Comparison of ENCODE assay signal across 9 mouse cellular contexts in the genomic region with DNA sequence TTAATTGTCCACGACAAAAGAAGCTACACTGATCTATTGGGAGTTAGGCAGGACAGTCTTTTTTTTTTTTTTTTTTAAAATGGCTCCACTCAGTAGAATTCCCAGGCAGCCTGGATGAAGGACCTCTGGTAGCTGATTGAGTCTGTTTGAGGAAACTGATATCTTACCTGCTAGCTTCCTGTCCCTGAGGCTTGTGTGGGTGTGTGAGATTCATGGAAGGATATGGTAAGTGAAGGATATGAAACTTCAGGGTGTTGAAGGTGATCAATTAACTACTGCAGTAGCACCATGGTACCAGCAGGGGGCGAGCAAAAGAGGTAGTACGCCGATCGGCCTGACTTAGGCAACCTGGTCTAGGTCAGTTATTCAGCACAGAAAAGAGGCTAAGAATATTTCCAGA. TPM values are rescaled to one million over a fixed set of nuclear protein-coding genes. Genes with fewer than 3 reads are reported as not detected.
A peak's percentile ranks its signal among the peaks of the same experiment; 100 is the strongest.
DNase-seq lines count a peak whose midpoint lies in the region; ATAC-seq and TF ChIP-seq lines count a peak whose summit lies in the region.
"Had no signal": no experiment of that assay in that cellular context is flagged by ENCODE, and none has a peak within 500 bp of the region (broad histone marks: within the 10 kb centered on the region; RNA-seq: fewer than 3 reads in every experiment).

No protein-coding gene starts in this region.

- ATAC-seq in heart, postnatal 0 days (ENCODE audit: insufficient read depth, low read depth): peak; percentile 36; the same call in 1 of the 2 replicates

- no peak overlapping the region for H3K27ac ChIP-seq in testis, adult 2 months (ENCODE audit: control insufficient read depth, insufficient read depth, low read depth, low read length)
- H3K27ac ChIP-seq in cerebellum, adult 2 months (ENCODE audit: insufficient read depth, low read length): no peak overlapping the region
- no peak overlapping the region for H3K27ac ChIP-seq in heart, postnatal 0 days (ENCODE audit: low read depth)
- H3K27ac ChIP-seq: limb, embryonic 13.5 days had no signal

- peak; percentile 62 for DNase-seq in gastrocnemius, adult 18-20 months (ENCODE audit: low spot score)
- no peak for DNase-seq in gastrocnemius, adult 8-10 months (ENCODE audit: low spot score in 2 of 2)
- no peak for DNase-seq in testis, postnatal 14 days (ENCODE audit: low spot score)
- peak; percentile 35 to 49 for DNase-seq in cerebellum, adult 2 months
- peak; percentile 66 for DNase-seq in heart, postnatal 0 days (ENCODE audit: low spot score)
- peak; percentile 75 for DNase-seq in lung, postnatal 10 days
- DNase-seq in spleen, postnatal 10 days (ENCODE audit: low spot score in 2 of 2): peak; percentile 41 to 83

- no peak overlapping the region for H3K9ac ChIP-seq in heart, postnatal 0 days (replicated peaks; ENCODE audit: low read depth, low read length)
- H3K9ac ChIP-seq: limb, embryonic 13.5 days had no signal

- H3K36me3 ChIP-seq in testis, adult 2 months (ENCODE audit: control insufficient read depth, insufficient read depth, low read length): no peaks in the 10 kb centered on the region
- H3K36me3 ChIP-seq in heart, postnatal 0 days (replicated peaks; ENCODE audit: control insufficient read depth, insufficient read depth, low read length): no peaks in the 10 kb centered on the region
- H3K36me3 ChIP-seq: limb, embryonic 13.5 days had no signal

- no peaks in the 10 kb centered on the region for H3K9me3 ChIP-seq in heart, postnatal 0 days (replicated peaks; ENCODE audit: control insufficient read depth, low read length)
- H3K9me3 ChIP-seq: limb, embryonic 13.5 days had no signal

- TF ChIP-seq EP300 in heart, postnatal 0 days (IDR thresholded peaks at IDR 0.05; ENCODE audit: low read depth): no peak

- H3K4me2 ChIP-seq in heart, postnatal 0 days (ENCODE audit: low read depth, low read length): no peak overlapping the region
- H3K4me2 ChIP-seq: limb, embryonic 13.5 days had no signal

- H3K4me1 ChIP-seq in testis, adult 2 months (ENCODE audit: control insufficient read depth, insufficient read depth, low read length): no peaks in the 10 kb centered on the region; the same call in 1 of the 2 replicates
- peaks cover 13% of the 10 kb centered on the region for H3K4me1 ChIP-seq in cerebellum, adult 2 months (ENCODE audit: control insufficient read depth, insufficient read depth, low read length)
- no peaks in the 10 kb centered on the region for H3K4me1 ChIP-seq in heart, postnatal 0 days (ENCODE audit: control insufficient read depth, insufficient read depth)
- H3K4me1 ChIP-seq: limb, embryonic 13.5 days had no signal

- TF ChIP-seq CTCF in testis, adult 2 months (IDR thresholded peaks at IDR 0.05; ENCODE audit: control insufficient read depth, insufficient read depth, insufficient replicate concordance, low read depth, low read length): peak; percentile 91; the same call in 1 of the 2 replicates
- TF ChIP-seq CTCF in cerebellum, adult 2 months (IDR thresholded peaks at IDR 0.05; ENCODE audit: borderline replicate concordance, insufficient read depth, low read depth, low read length): peak; percentile 82
- TF ChIP-seq CTCF in heart, postnatal 0 days (IDR thresholded peaks at IDR 0.05; ENCODE audit: low read depth): peak; percentile 87

- TF ChIP-seq POLR2A in testis, adult 2 months (IDR thresholded peaks at IDR 0.05; ENCODE audit: control insufficient read depth, low read depth, low read length): no peak
- no peak for TF ChIP-seq POLR2A in cerebellum, adult 2 months (IDR thresholded peaks at IDR 0.05; ENCODE audit: borderline replicate concordance, insufficient read depth, low read length)

- 14% methylated on average over 5 of the region's 5 CpGs for WGBS in cerebellum, adult 2 months
- WGBS in heart, postnatal 0 days: 3% methylated on average over 5 of the region's 5 CpGs

- no peak overlapping the region for H3K4me3 ChIP-seq in testis, adult 2 months (ENCODE audit: control insufficient read depth, low read depth, low read length)
- no peak overlapping the region for H3K4me3 ChIP-seq in cerebellum, adult 2 months (replicated peaks; ENCODE audit: insufficient read depth, low read depth, low read length)
- no peak overlapping the region for H3K4me3 ChIP-seq in heart, postnatal 0 days (ENCODE audit: low read depth, low read length)
- H3K4me3 ChIP-seq: limb, embryonic 13.5 days had no signal

- no peaks in the 10 kb centered on the region for H3K27me3 ChIP-seq in testis, adult 2 months (ENCODE audit: control insufficient read depth, insufficient read depth, low read length)
- H3K27me3 ChIP-seq in cerebellum, adult 2 months (ENCODE audit: control insufficient read depth, insufficient read depth, low read length): no peaks in the 10 kb centered on the region
- H3K27me3 ChIP-seq in heart, postnatal 0 days (ENCODE audit: control insufficient read depth, insufficient read depth, low read length): no peaks in the 10 kb centered on the region
- H3K27me3 ChIP-seq: limb, embryonic 13.5 days had no signal

RNA-seq across cellular contexts. Expression of a gene that starts 29.2 kb away (rescaled TPM):
- 1 to 10 TPM; 5.8 to 6.8 TPM for total RNA-seq in gastrocnemius, adult 18-20 months (2021)
- 1 to 10 TPM; 6.1 to 7.2 (median 6.5) TPM for total RNA-seq in gastrocnemius, adult 8-10 months (2022)
- polyA plus RNA-seq in testis, adult 2 months (2012; rRNA removed): 12.6 and 13.6 TPM in 2 replicates
- 12.5 and 12.7 TPM in 2 replicates for polyA plus RNA-seq in cerebellum, adult 2 months (2012; rRNA removed)
- 14.3 and 15.0 TPM in 2 replicates for total RNA-seq in heart, postnatal 0 days (2014; rRNA removed; ENCODE audit: low replicate concordance)
- 12.5 and 12.6 TPM in 2 replicates for polyA plus RNA-seq in heart, postnatal 0 days (2015; fragmentation: Nextera tagmentation; extraction: Ambion mirVana)

Comparison
In these comparisons a context has a peak if more than half of its experiments do, and no peak if none do; other contexts are left out.
1. DNase-seq: peak in gastrocnemius, adult 18-20 months (single experiment), cerebellum, adult 2 months (2 of 2), heart, postnatal 0 days (single experiment), lung, postnatal 10 days (single experiment) and spleen, postnatal 10 days (2 of 2); none in gastrocnemius, adult 8-10 months (0 of 2) and testis, postnatal 14 days (single experiment).
2. Peak in every context shown above with its lines, with median percentiles within 50 percentile points of each other: CTCF ChIP-seq.